Mouse (Mus musculus): Measurements from ENCODE around the gene Slc2a13.

Slc2a13 gene

DNA sequence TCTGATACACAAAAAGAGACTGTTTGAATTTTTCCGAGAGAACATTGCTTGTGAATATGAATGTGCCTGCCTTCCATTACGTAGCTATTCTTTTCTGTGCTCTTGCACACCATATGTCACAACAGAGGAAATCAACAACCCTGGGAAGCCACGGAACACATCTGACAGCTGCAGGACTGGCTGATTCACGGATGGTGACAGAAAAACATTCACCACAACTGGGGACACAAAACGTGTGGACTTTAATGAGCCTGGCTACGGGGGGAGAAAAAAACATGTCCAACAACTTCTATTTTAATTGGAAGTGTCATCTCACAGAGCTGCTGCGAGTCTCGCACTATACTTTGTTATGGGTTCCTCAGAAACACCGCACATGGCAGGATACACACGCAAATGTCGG lies 196.0 kb downstream of the Slc2a13 start:
- no peak for DNase-seq (ENCODE audit: low spot score in 2 of 2)

DNA sequence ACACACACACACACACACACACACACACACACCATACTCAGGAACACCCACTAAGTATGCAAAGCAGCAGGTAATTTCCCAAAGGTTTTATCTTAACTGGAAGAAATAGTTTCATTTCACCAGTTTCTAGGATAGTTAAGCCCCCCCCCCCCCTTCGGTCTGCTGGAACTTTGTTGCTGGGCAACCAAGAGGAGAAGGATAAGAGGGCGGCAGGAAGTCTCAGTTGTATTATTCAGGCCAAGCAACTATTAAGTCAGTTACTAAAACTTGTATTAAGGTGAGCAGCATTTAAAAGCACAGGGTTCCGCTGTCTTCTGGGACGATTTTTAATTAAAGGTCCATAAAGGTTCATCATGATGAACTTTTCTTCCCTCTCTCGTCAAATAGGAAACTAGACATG lies 198.6 kb downstream of the Slc2a13 start:
- DNase-seq (ENCODE audit: low spot score in 2 of 2) = no peak

- DNase-seq (ENCODE audit: low spot score in 2 of 2) = no peak
These were observed 199.9 kb downstream of the Slc2a13 start for GRCm38 (mm10) chr15:91373203-91373584.

- no peak for DNase-seq (ENCODE audit: low spot score in 2 of 2)
These were observed 200.4 kb downstream of the Slc2a13 start for GRCm38 (mm10) chr15:91372464-91373202.

GRCm38 (mm10) chr15:91371859-91372394 lies 201.1 kb downstream of the Slc2a13 start:
- DNase-seq (ENCODE audit: low spot score in 2 of 2) = no peak

GRCm38 (mm10) chr15:91369736-91370449 lies 203.2 kb downstream of the Slc2a13 start:
- DNase-seq (ENCODE audit: low spot score in 2 of 2) = no peak

GRCm38 (mm10) chr15:91360495-91360894 lies 212.6 kb downstream of the Slc2a13 start:
- no peak for DNase-seq (ENCODE audit: low spot score in 2 of 2)

DNA sequence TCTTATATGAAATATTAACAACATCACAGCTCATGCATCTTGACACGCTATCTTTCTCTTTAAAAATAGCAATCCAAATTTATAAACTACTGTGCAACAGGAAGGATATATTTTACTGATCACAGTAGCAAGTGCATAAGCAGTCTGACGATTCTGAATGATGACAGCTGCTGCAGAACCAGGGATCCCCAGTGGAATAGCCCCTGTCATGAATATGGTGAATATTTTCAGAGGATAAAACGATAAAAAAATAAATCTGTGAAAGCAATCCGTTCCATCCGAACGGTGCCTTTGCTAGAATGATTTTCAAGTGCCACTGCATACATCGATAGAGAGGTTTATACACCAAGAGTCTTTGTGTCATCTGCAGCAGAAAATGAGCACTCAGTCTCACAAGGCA lies 222.1 kb downstream of the Slc2a13 start:
- DNase-seq (ENCODE audit: low spot score in 2 of 2) = no peak

DNA sequence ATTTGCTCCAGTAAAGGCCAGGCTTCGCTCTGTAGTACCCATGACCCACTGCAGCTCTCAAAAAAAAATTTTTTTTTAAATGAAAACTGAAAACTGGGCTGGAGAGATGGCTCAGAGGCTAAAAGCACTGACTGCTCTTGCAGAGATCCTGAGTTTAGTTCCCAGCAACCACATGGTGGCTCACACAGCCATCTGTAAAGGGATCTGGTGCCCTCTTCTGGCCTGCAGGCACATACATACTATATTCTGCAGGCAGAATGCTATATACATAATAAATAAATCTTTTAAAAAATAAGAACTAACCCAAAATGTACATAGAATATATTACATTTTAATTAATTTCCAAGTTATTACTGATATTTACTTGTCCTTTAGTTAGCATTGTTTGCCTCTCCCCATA lies 234.7 kb downstream of the Slc2a13 start:
- DNase-seq (ENCODE audit: low spot score in 2 of 2) = no peak

- DNase-seq (ENCODE audit: low spot score in 2 of 2) = no peak
These were observed 238.6 kb downstream of the Slc2a13 start for GRCm38 (mm10) chr15:91334416-91334900.

- DNase-seq (ENCODE audit: low spot score in 2 of 2) = no peak
These were observed 245.3 kb downstream of the Slc2a13 start for GRCm38 (mm10) chr15:91327748-91328147.

GRCm38 (mm10) chr15:91327023-91327422 lies 246.0 kb downstream of the Slc2a13 start:
- no peak for DNase-seq (ENCODE audit: low spot score in 2 of 2)

DNA sequence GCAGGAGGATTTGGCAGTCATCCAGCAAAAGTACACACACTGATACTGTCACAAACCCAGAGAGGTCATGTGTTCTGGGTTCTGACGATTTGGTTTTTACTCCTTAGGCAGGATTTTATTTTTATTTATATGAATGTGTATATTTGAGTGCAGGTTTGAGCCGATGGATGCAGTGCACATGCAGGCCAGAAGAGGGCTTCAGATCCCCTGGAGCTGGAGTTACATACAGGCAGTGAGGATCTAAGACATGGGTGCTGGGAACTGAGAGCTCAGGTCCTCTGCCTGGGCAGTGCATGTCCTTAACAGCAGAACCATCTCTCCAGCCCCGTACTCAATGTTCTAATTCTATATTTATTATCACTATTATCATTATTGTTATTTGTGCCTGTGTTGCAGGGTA lies 253.7 kb downstream of the Slc2a13 start:
- DNase-seq (ENCODE audit: low spot score in 2 of 2) = no peak

DNA sequence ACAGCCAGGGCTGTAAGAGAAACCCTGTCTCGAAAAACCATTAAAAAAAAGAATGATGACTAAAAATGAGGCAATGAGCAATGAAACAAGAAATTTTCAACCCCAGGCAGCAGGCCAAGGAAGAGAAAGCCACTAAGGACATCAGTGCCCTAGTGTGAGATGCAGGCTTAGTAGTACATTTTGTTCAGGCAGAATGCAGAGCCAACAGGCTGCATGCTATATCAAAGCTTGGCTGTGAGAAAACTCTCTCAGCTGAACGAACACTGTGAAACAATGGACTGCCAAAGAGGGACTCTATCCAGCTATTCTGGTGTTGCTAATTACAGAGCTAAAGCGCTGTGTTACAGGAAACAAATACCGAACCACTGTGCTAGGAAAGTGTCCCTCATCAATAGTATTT lies 256.1 kb downstream of the Slc2a13 start:
- DNase-seq (ENCODE audit: low spot score in 2 of 2) = no peak

DNA sequence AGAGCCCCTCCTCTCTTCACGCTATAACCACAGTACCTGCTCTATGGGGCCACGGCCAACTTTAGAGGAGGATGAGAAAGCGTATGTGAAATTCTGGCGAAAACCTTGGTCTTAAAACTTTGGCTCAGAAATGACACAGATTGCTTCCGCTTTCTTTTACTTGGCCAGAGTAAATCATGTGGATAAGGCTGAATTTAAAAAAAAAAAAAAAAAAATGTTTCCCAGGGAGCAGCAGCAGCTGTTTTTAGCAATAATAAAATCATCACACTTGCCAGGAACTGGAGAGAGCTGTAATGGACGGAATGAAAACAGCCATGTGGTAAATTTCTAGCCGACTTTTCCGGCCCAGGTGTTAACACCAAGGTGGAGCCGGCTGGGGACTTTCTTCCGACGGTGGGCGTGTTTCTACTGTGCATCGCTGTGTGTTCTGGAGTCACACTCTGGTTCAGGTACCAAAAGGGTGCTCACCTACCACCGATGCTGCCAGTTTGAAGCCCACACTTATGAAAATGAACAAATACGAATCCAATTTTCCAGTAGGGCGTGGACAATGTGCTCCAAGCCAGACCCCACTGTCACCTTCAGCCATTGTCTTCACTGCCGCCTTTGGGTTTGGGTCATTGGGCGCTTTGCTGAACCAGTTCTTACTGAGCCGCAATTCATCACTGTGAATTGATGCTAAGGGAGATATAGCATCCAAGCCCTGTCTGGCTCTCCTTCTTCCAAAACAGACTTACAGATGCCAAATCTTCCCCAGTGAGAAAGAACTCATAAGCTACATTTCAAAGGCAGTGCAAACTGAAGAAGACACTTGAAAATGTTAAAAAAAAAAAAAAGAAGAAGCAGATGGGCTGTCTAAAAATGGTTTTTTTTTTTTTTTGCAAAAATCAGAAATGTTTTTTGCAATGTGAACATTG lies 258.4 kb downstream of the Slc2a13 start:
- DNase-seq (ENCODE audit: low spot score in 2 of 2) = no peak

DNA sequence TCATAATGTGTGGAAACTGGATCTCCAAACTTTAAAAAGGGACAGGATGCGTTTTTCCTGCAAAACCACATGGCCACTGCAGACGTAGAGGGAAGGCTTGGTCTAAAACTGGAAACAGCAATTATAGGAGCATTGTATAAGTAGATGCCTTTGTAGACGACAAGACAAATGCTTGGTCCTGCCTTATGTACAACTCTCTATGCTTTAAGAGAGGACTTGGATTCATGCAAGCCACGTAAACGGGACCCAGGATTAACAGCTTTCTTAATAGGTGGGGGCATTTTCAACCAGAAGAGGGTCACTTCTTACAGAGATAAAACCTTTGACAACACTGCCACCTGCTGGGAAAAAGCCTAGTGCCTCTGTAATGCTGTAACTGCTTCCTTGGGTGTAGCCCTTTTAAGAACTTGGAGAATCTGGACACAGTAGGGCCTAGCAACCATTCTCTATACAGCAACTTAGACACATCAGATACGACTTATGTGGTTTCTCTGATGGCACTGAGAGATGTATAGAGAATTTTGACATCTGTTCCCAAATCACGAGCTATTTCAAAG lies 268.7 kb downstream of the Slc2a13 start:
- DNase-seq (ENCODE audit: low spot score in 2 of 2) = no peak

DNA sequence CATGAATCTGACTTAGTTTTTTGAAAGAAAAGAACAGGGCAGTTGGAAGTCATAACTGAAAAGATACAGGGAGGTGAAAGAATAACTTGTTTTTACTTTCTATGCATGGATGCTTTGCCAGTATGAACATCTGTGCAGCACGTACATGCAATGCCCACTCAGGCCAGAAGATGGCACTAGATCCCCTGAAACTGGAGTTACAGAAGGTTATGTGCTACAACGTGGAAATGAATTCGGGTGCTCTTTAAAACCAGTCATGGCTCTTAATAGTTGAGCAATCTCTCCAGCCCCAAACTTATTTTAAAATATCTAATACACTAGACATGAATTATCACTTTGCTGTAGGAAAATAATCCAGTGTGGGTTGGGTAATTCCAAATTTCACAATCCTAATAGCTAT lies 271.7 kb downstream of the Slc2a13 start:
- DNase-seq (ENCODE audit: low spot score in 2 of 2) = peak; percentile 10 to 48

- no peak for DNase-seq (ENCODE audit: low spot score in 2 of 2)
These were observed 273.7 kb downstream of the Slc2a13 start for GRCm38 (mm10) chr15:91299319-91299835.

- DNase-seq (ENCODE audit: low spot score in 2 of 2) = no peak
These were observed 289.6 kb downstream of the Slc2a13 start for GRCm38 (mm10) chr15:91283418-91283817.

GRCm38 (mm10) chr15:91282822-91283221 lies 290.2 kb downstream of the Slc2a13 start:
- DNase-seq (ENCODE audit: low spot score in 2 of 2) = no peak

DNA sequence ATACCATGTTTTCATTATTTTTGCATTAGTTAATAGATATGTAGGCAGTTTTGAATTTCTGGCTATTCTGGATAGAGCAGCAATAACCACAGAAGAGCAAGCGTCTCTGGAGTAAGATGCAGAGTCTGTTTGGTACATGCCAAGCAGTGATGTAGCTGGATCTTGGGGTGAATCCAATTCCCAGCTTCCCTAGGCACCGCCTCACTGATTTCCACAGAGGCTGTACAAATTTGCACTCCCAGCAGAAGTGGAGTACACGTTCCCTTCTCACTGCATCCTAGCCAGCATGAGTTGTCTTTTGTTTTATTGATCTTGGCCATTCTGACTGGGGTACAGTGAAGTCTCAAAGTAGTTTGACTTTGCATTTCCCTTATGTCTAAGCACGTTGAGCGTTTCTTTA lies 291.5 kb downstream of the Slc2a13 start:
- no peak for DNase-seq (ENCODE audit: low spot score in 2 of 2)

Data from natural killer cell, adult 2 months (primary cell).